Mouse (Mus musculus): ENCODE results near the gene Bach2. TPM values are rescaled to one million over a fixed set of nuclear protein-coding genes. Genes with fewer than 3 reads are reported as not detected.

Gene Bach2
- polyA plus RNA-seq, 1 experiment from 2014 or later: 12.2 TPM

DNA sequence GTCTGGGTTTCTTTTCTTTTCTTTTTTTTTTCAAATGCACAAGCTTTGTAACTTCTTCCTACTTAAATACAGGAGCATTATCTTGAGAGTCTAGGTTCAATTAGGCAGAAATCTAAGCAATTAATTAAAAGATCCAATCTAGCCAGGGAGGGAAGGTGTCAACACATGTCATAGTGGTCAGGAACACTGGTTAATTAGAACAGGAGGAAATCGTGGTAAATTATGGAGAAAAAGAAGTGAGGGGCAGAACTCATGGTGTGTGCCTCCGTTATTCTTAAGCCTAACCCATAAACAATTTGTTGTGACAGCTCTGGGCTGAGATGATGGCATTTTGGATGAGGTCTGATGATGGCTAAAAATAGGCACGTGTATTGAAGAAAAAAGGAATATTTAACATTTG, 87.0 kb downstream of the Bach2 start:
- H3K36me3 ChIP-seq: peaks cover 12% of the 10 kb centered on the region; the same call in 1 of the 2 replicates
- peaks cover 31% of the 10 kb centered on the region for H3K4me1 ChIP-seq
- no peak overlapping the region for H3K4me2 ChIP-seq (replicated peaks)
- peaks cover 9% of the 10 kb centered on the region; the same call in 1 of the 2 replicates for H3K9me3 ChIP-seq
- no peak overlapping the region for H3K9ac ChIP-seq
- H3K27ac ChIP-seq: no peak overlapping the region
- H3K4me3 ChIP-seq: no peak overlapping the region
- ATAC-seq (ENCODE audit: low FRiP score, low read depth): no peak
- 46% methylated on average over 3 of the region's 3 CpGs for WGBS
- no peaks in the 10 kb centered on the region for H3K27me3 ChIP-seq

DNA sequence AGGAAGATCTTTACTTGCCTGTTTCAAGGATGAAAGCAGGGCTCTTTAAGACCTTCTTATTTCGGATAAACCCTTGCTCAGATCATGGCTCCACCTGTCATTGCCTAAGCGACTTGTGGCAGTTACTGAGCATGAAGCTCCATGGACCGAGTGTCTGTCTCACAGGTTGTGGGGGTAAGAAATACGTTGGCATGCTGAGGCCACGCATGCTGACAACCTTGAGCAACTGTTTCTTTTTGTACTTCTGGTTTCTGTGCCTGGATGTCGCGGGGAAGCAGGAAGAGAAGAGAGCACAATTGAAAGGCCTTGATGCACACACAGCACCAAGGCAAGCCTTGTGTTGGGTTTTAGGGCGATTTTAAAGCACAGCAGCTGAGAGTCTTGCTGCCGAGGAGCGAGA, 87.7 kb downstream of the Bach2 start:
- WGBS: 79% methylated on average over 10 of the region's 10 CpGs
- no peak overlapping the region for H3K4me3 ChIP-seq
- peaks cover 25% of the 10 kb centered on the region for H3K4me1 ChIP-seq
- no peak for ATAC-seq (ENCODE audit: low FRiP score, low read depth)
- H3K9ac ChIP-seq: no peak overlapping the region
- H3K27me3 ChIP-seq: no peaks in the 10 kb centered on the region
- H3K4me2 ChIP-seq (replicated peaks): no peak overlapping the region
- H3K9me3 ChIP-seq: peaks cover 9% of the 10 kb centered on the region; the same call in 1 of the 2 replicates
- peaks cover 12% of the 10 kb centered on the region; the same call in 1 of the 2 replicates for H3K36me3 ChIP-seq
- no peak overlapping the region for H3K27ac ChIP-seq

GRCm38 (mm10) chr4:32326860-32327259, 88.3 kb downstream of the Bach2 start:
- 43% methylated on average over 3 of the region's 3 CpGs for WGBS
- H3K4me1 ChIP-seq: peaks cover 21% of the 10 kb centered on the region
- H3K4me2 ChIP-seq (replicated peaks): no peak overlapping the region
- ATAC-seq (ENCODE audit: low FRiP score, low read depth): no peak
- H3K4me3 ChIP-seq: no peak overlapping the region
- no peaks in the 10 kb centered on the region for H3K27me3 ChIP-seq
- H3K9me3 ChIP-seq: peaks cover 9% of the 10 kb centered on the region; the same call in 1 of the 2 replicates
- no peak overlapping the region for H3K27ac ChIP-seq
- H3K9ac ChIP-seq: no peak overlapping the region
- peaks cover 12% of the 10 kb centered on the region; the same call in 1 of the 2 replicates for H3K36me3 ChIP-seq

DNA sequence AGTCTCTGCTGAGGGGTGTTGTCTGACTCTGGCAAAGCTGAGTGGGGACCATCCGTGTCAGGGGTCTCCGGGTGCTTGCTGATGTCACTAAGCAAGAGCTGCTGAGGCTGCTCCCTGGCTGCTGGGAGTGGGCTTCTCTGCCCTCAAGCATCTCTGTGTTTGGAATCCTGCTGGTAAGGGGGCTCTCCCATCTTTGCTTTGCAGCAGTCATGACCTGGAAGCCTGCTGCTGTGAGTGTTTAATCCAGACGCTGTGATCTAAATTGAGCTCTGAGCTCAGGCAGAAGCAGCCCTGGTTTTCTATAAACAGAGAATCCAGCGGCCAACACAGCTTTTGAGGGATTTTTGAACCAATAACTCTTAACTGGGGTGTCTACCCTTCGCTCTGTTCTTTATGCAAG, 89.0 kb downstream of the Bach2 start:
- no peaks in the 10 kb centered on the region for H3K27me3 ChIP-seq
- H3K9me3 ChIP-seq: peaks cover 12% of the 10 kb centered on the region; the same call in 1 of the 2 replicates
- no peak overlapping the region for H3K4me2 ChIP-seq (replicated peaks)
- peaks cover 21% of the 10 kb centered on the region for H3K4me1 ChIP-seq
- H3K4me3 ChIP-seq: no peak overlapping the region
- H3K27ac ChIP-seq: 0 out of 2 replicates have a peak overlapping the region, but pooled peaks have one; percentile 23
- peak overlapping the region; percentile 21 for H3K9ac ChIP-seq
- peaks cover 15% of the 10 kb centered on the region for H3K36me3 ChIP-seq
- no peak for ATAC-seq (ENCODE audit: low FRiP score, low read depth)
- 44% methylated on average over 5 of the region's 5 CpGs for WGBS

DNA sequence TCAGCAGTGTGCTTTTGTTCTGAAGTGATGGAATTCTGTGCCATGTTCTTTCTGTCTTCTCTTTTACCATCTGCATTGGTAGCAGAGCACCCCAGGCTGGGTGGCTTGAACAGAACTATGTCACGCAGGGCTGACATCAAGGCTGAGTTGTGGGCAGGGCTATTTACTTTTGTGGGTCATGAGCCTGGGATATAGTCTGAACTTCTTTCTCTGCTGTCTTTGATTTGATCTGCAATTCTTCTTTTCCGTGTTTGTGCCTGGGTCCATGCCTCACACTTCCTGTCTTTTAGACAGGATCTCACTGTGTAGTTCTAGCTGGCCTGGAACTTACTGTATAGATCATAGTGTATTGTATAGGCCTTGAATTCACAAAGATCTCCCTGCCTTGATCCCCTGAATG, 90.0 kb downstream of the Bach2 start:
- no peak for ATAC-seq (ENCODE audit: low FRiP score, low read depth)
- 76% methylated on average over 2 of the region's 2 CpGs for WGBS
- Histone ChIP-seq H3K9ac (no peak overlapping the region), H3K27ac (no peak overlapping the region), H3K4me2 (replicated peaks) (no peak overlapping the region), H3K9me3 (0 out of 2 replicates have a peak, but pooled peaks cover 5% of the 10 kb centered on the region), H3K36me3 (peaks cover 6% of the 10 kb centered on the region), H3K27me3 (no peaks in the 10 kb centered on the region), H3K4me3 (no peak overlapping the region), H3K4me1 (peaks cover 21% of the 10 kb centered on the region)

DNA sequence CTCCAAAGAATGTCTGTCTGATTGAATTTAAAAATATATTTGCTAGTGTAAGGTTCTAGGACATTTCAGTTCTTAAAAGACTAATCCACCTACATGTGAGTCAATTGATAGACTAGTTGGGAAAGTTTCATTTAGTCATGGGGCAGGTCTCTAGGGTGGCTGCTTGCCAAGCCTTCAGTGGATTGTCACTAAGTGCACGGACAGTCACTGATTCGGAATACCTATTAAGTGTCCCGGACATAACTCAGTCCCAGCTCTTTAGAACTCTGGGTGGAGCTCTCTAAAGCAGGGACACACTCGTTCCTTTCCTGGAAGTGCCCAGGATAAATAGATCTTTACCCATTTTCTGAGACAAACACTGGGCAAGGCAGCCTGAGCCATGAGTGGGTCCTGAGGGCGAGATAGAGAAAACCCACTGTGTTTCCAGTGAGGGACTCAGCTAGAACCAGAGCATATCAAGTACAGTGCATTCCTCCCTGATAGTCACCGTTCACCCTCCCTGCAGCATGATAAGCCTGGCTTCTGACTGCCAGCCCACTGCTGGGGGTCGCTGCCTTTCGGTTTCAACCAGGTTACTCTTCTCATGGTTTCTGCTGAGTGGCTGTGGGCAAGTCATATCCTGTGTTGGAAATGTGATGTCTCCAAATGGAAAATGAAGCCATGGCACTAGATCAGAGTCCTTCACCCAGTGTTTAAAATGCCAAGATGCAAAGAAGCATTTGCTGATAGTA, 92.1 kb downstream of the Bach2 start:
- peaks cover 3% of the 10 kb centered on the region for H3K36me3 ChIP-seq
- H3K4me1 ChIP-seq: peaks cover 24% of the 10 kb centered on the region
- 0 out of 2 replicates have a peak, but pooled peaks cover 3% of the 10 kb centered on the region for H3K9me3 ChIP-seq
- no peak overlapping the region for H3K4me2 ChIP-seq (replicated peaks)
- H3K27me3 ChIP-seq: no peaks in the 10 kb centered on the region
- no peak overlapping the region for H3K9ac ChIP-seq
- 89% methylated on average over 8 of the region's 8 CpGs for WGBS
- no peak for ATAC-seq (ENCODE audit: low FRiP score, low read depth)
- H3K4me3 ChIP-seq: no peak overlapping the region
- H3K27ac ChIP-seq: no peak overlapping the region

DNA sequence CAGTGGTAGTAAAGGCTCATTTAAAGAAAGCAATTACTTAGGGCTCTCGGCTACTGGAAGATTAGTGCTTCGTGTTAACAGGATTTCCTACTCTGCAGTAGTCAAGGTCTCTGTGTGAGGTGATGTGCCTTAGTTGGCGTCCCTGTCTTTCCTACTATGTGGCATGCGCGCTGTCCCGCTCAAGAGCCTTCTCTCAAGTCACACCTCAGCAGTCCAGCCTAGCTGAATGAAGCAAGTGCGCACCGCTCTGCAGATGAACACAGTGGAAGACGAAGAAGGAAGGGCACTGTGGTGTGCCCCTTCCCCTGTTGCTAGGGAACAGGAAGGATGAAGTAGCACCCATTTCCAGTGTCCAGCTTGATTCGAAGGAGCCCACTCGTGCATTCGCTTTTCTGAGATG, 93.4 kb downstream of the Bach2 start:
- Histone ChIP-seq H3K27me3 (no peaks in the 10 kb centered on the region), H3K36me3 (peaks cover 3% of the 10 kb centered on the region), H3K4me3 (no peak overlapping the region), H3K4me1 (peaks cover 26% of the 10 kb centered on the region), H3K4me2 (replicated peaks) (no peak overlapping the region), H3K9me3 (0 out of 2 replicates have a peak, but pooled peaks cover 3% of the 10 kb centered on the region), H3K27ac (no peak overlapping the region), H3K9ac (no peak overlapping the region)
- no peak for ATAC-seq (ENCODE audit: low FRiP score, low read depth)
- WGBS: 94% methylated on average over 12 of the region's 12 CpGs

DNA sequence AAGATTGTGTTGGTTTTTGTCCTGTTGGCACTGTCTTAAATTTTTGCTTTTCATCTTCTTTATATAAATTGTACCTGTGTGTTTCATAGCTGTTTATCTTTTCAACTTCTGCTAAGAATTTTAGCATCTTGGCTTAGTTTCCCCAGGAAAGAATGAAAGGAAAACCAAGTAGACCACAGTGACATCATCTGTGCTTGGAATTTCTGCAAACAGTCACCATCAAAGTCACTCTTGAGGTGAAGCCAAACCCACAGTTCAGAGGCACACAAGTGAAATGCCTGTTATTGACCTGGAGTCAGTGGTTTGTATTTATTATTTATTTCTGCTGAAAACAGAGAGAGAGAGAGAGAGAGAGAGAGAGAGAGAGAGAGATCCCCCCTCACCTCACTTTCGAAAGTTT, 95.5 kb downstream of the Bach2 start:
- H3K27ac ChIP-seq: no peak overlapping the region
- 0 out of 2 replicates have a peak, but pooled peaks cover 3% of the 10 kb centered on the region for H3K9me3 ChIP-seq
- no peak overlapping the region for H3K9ac ChIP-seq
- whole genome bisulfite sequencing: 92% methylated on average over 1 of the region's 1 CpGs
- no peaks in the 10 kb centered on the region for H3K27me3 ChIP-seq
- H3K36me3 ChIP-seq: peaks cover 3% of the 10 kb centered on the region
- no peak for ATAC-seq (ENCODE audit: low FRiP score, low read depth)
- no peak overlapping the region for H3K4me2 ChIP-seq (replicated peaks)
- H3K4me1 ChIP-seq: peaks cover 34% of the 10 kb centered on the region
- no peak overlapping the region for H3K4me3 ChIP-seq

DNA sequence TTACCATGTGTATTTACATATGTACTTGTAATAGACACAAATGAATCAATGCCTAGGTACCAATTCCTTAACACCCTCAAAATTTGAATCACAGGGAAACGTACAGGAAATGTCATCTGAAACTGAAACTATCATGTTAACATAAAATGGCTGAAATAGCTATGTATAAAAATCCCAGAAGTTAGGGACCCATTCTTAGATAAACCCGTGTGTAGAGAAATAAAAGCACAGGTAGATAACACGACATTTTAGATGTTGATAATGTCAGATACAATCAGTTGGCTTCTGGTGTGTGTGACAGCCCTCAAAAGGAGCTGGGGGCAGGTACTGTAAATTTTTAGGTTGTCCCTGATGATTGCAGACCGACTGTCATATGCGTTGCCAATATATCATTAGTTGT, 96.2 kb downstream of the Bach2 start:
- WGBS: 86% methylated on average over 5 of the region's 5 CpGs
- Histone ChIP-seq H3K27me3 (no peaks in the 10 kb centered on the region), H3K9me3 (0 out of 2 replicates have a peak, but pooled peaks cover 3% of the 10 kb centered on the region)

GRCm38 (mm10) chr4:32335659-32336058, 97.1 kb downstream of the Bach2 start:
- no peak overlapping the region for H3K4me3 ChIP-seq
- H3K9ac ChIP-seq: no peak overlapping the region
- H3K4me2 ChIP-seq (replicated peaks): no peak overlapping the region
- H3K4me1 ChIP-seq: peaks cover 34% of the 10 kb centered on the region
- WGBS: 88% methylated on average over 12 of the region's 12 CpGs
- ATAC-seq (ENCODE audit: low FRiP score, low read depth): peak; percentile 38; the same call in 1 of the 2 replicates
- H3K27ac ChIP-seq: no peak overlapping the region
- H3K36me3 ChIP-seq: peaks cover 3% of the 10 kb centered on the region
- H3K27me3 ChIP-seq: no peaks in the 10 kb centered on the region
- H3K9me3 ChIP-seq: 0 out of 2 replicates have a peak, but pooled peaks cover 3% of the 10 kb centered on the region

More for the DNA sequence above, 96.2 kb downstream of the Bach2 start:
- Histone ChIP-seq H3K4me3 (no peak overlapping the region), H3K4me1 (peaks cover 34% of the 10 kb centered on the region), H3K36me3 (peaks cover 3% of the 10 kb centered on the region), H3K9ac (no peak overlapping the region), H3K27ac (no peak overlapping the region), H3K4me2 (replicated peaks) (no peak overlapping the region)
- ATAC-seq (ENCODE audit: low FRiP score, low read depth): no peak

- Histone ChIP-seq H3K4me2 (replicated peaks) (no peak overlapping the region), H3K27ac (no peak overlapping the region), H3K4me1 (peaks cover 34% of the 10 kb centered on the region), H3K9ac (no peak overlapping the region), H3K36me3 (peaks cover 3% of the 10 kb centered on the region), H3K4me3 (no peak overlapping the region), H3K9me3 (0 out of 2 replicates have a peak, but pooled peaks cover 3% of the 10 kb centered on the region), H3K27me3 (no peaks in the 10 kb centered on the region)
- WGBS: 46% methylated on average over 4 of the region's 4 CpGs
- no peak for ATAC-seq (ENCODE audit: low FRiP score, low read depth)
These were observed 98.0 kb downstream of the Bach2 start for GRCm38 (mm10) chr4:32336642-32337041.

- WGBS: 13% methylated on average over 11 of the region's 11 CpGs
- H3K4me2 ChIP-seq (replicated peaks): peak overlapping the region; percentile 16
- no peak overlapping the region for H3K27ac ChIP-seq
- peak; percentile 48; the same call in 1 of the 2 replicates for ATAC-seq (ENCODE audit: low FRiP score, low read depth)
- H3K9ac ChIP-seq: no peak overlapping the region
- no peaks in the 10 kb centered on the region for H3K9me3 ChIP-seq
- peaks cover 34% of the 10 kb centered on the region for H3K4me1 ChIP-seq
- H3K36me3 ChIP-seq: no peaks in the 10 kb centered on the region
- no peak overlapping the region for H3K4me3 ChIP-seq
- H3K27me3 ChIP-seq: no peaks in the 10 kb centered on the region
These were observed 99.0 kb downstream of the Bach2 start for GRCm38 (mm10) chr4:32337638-32338037.

All from limb, embryonic 13.5 days (tissue).